Mouse (Mus musculus) liver, adult 2 months (tissue): Measurements from ENCODE around the gene Umad1.

ENCODE experiments used
- CTCF ChIP-seq: fragments of 200-500 bp; IDR thresholded peaks from 2 replicates; pipeline ENCODE4 v1.5.1; 2011; ENCODE audit warnings: low read depth, low read length, control low read depth
- POLR2A ChIP-seq: fragments of 200-500 bp; IDR thresholded peaks from 2 replicates; pipeline ENCODE4 v1.6.1; 2011; ENCODE audit warnings: low read length, control low read depth; ENCODE audit not compliant: insufficient read depth; ENCODE audit errors: extremely low read depth

- TF ChIP-seq POLR2A (no peak), CTCF (no peak)
Measured at GRCm38 (mm10) chr6:8351507-8351906, 92.4 kb downstream of the Umad1 start.
